Mouse (Mus musculus): Measurements from ENCODE around the gene Oaz3. TPM values are rescaled to one million over a fixed set of nuclear protein-coding genes. Genes with fewer than 3 reads are reported as not detected.

The Oaz3 gene
- polyA plus RNA-seq, 1 experiment from 2014 or later, result 1.4 TPM

DNA sequence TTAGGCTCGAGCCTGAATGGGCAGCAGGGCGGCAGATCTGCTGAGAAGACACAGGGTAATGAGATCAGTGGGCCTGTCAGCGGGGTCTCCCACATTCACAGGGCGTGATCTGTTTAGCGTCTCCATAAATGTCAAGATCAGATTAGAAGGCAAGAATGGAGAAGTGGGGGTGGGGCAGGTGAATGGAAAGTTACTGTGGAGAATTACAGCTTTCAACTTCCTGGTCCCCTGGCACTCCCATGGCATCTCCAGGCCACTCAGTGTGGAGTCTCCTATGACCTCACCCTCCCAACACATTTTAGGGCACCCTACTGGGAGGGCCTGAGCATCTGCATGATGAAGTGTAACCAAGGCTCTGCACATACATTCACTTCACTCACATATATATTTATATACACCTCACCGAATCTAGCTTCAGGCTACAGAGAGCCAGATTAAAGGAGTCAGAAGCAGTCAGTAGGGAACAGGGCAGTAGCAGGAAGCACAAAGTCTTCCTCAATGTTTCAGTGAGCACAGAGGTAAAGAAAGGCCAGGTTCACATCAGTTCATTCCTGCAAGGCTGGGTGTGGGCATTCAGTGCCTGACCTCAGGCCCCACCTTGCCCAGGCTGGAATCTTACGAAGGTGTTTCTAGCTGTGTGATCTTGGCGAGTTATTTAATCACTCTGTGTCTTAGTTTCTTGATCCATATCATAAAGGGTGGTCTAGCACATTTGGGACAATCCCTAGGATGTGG, 32.8 kb upstream of the Oaz3 start:
- peak overlapping the region; percentile 91 for H3K27ac ChIP-seq (replicated peaks)
- peaks cover 11% of the 10 kb centered on the region for H3K36me3 ChIP-seq
- H3K9ac ChIP-seq, result no peak overlapping the region; the same call in 1 of the 2 replicates
- H3K4me3 ChIP-seq, result no peak overlapping the region
- WGBS, result 57% methylated on average over 8 of the region's 8 CpGs
- H3K4me1 ChIP-seq (replicated peaks), result peaks cover 57% of the 10 kb centered on the region
- H3K9me3 ChIP-seq, result no peaks in the 10 kb centered on the region
- ATAC-seq (ENCODE audit: low read depth), result no peak
- H3K27me3 ChIP-seq, result no peaks in the 10 kb centered on the region
- peak overlapping the region; percentile 94; the same call in 1 of the 2 replicates for H3K4me2 ChIP-seq

DNA sequence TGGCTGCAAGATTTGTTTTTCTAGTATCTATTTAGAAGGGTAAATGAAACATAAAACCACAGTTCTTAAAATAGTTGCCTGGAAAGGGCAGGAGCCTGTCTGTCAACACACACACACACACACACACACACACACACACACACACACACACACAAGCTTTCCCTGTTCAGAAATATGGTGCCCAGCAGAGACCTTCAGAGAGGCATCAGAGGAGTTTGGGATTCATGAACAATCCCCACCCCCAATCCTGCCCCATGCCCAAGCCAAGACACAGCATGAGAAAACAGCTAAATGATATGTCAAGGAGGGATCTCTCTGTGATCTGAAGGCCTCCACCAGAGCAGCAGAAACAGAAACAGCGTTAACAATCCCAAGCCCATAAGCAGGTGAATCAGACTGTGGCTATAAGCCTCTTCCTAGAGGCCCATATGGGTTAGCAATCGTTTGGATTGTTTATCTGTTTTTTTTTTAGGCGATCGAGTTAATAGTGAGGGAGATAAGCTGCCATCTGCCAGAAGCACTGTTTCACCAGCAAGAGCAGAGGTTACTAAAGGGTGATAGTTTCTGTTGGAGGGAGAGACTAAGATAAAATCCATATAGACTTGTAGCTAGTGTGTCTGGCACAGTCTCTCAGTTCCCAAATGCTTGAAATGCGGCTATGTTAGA, 30.0 kb upstream of the Oaz3 start:
- 81% methylated on average over 5 of the region's 5 CpGs for WGBS

DNA sequence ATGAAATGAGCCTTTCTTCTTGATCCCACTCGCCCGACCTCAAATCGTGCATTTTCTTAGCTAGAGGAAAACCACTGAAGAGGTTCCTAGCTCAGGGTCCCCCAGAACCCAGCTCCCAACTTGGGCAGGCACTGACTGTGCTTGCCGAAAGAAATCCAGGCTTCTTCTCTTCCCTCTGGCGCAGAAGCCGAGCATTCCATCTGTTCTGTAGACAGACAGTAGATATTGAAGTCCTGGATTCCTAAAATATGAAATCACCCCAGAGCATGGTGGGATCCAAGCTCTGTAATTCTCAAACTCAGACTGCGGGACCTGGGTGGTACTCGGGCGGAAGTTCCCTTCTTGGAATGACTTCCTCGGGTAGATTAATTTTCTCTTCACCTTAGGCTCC, 29.4 kb upstream of the Oaz3 start:
- peak overlapping the region; percentile 60; the same call in 1 of the 2 replicates for H3K9ac ChIP-seq
- peaks cover 33% of the 10 kb centered on the region for H3K4me1 ChIP-seq (replicated peaks)
- H3K4me3 ChIP-seq, result no peak overlapping the region
- H3K27ac ChIP-seq (replicated peaks), result peak overlapping the region; percentile 14; the same call in 1 of the 2 replicates
- no peaks in the 10 kb centered on the region for H3K9me3 ChIP-seq
- H3K36me3 ChIP-seq, result no peaks in the 10 kb centered on the region
- WGBS, result 52% methylated on average over 10 of the region's 10 CpGs
- ATAC-seq (ENCODE audit: low read depth), result no peak
- H3K4me2 ChIP-seq, result peak overlapping the region; percentile 58; the same call in 1 of the 2 replicates
- no peaks in the 10 kb centered on the region for H3K27me3 ChIP-seq

More for the DNA sequence above, 30.0 kb upstream of the Oaz3 start:
- Histone ChIP-seq H3K4me3 (no peak overlapping the region), H3K36me3 (no peaks in the 10 kb centered on the region), H3K4me2 (no peak overlapping the region), H3K27me3 (no peaks in the 10 kb centered on the region), H3K4me1 (replicated peaks) (peaks cover 33% of the 10 kb centered on the region), H3K9ac (no peak overlapping the region), H3K27ac (replicated peaks) (no peak overlapping the region), H3K9me3 (no peaks in the 10 kb centered on the region)
- no peak for ATAC-seq (ENCODE audit: low read depth)

DNA sequence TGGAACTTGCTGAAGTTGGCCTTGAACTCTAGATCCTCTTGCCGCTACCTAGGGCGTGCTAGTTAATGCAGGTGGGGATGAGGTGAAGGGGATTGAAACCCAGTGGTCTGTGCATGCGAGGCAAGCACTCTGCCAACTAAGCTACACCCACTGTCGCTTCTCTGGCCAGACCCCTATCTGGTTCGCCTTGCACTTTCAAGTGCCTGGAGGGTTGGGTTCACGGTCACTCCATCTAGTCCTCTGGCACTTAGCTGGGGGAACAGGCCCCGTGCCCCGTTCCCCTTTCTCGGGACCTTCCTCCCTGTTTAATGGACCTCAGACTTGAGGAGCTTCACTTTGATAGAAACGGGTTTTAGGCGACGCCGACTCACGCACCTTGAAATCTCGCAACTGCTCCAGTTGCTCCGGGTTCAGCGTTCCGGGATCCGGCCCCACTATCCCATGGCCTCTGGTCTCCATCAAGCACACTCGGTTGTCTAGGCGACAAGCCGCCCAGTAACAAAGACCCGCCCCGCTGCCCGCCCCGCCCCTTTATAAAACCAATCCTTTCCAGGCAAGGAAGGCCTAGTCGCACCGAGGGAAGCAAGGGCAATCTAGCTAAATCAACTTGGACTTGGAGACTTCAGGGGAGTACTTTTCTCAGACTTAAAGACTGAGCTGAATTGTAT, 28.9 kb upstream of the Oaz3 start:
- no peaks in the 10 kb centered on the region for H3K36me3 ChIP-seq
- peak overlapping the region; percentile 14; the same call in 1 of the 2 replicates for H3K27ac ChIP-seq (replicated peaks)
- 0 out of 2 replicates have a peak, but pooled peaks have one; percentile 40 for ATAC-seq (ENCODE audit: low read depth)
- peak overlapping the region; percentile 60 for H3K9ac ChIP-seq
- no peaks in the 10 kb centered on the region for H3K9me3 ChIP-seq
- whole genome bisulfite sequencing, result 13% methylated on average over 28 of the region's 28 CpGs
- peaks cover 33% of the 10 kb centered on the region for H3K4me1 ChIP-seq (replicated peaks)
- peak overlapping the region; percentile 58 for H3K4me2 ChIP-seq
- H3K4me3 ChIP-seq, result peak overlapping the region; percentile 31
- H3K27me3 ChIP-seq, result no peaks in the 10 kb centered on the region

DNA sequence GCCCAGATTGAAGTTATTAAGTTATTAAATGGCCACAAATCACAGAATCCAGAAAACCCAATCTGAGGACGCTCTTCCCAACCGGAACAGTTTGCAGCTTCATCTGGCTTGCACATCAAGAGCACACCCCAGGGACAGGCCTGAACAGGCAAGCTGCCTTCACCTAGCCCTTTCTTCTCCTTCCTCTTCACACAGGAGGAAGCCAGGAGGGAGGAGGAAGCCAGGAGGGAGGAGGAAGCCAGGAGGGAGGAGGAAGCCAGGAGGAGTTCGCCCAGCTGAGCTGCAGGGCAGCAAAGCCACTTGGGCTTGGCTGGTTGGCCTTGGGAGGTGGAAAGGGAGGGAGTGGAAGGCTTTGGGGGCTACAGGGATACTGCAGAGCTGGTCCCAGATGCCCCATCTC, 25.2 kb upstream of the Oaz3 start:
- Histone ChIP-seq H3K4me3 (no peak overlapping the region), H3K27me3 (no peaks in the 10 kb centered on the region), H3K4me2 (no peak overlapping the region), H3K27ac (replicated peaks) (no peak overlapping the region), H3K9me3 (no peaks in the 10 kb centered on the region), H3K36me3 (no peaks in the 10 kb centered on the region), H3K9ac (no peak overlapping the region), H3K4me1 (replicated peaks) (peaks cover 50% of the 10 kb centered on the region)
- ATAC-seq (ENCODE audit: low read depth), result no peak
- WGBS, result 36% methylated on average over 3 of the region's 3 CpGs

DNA sequence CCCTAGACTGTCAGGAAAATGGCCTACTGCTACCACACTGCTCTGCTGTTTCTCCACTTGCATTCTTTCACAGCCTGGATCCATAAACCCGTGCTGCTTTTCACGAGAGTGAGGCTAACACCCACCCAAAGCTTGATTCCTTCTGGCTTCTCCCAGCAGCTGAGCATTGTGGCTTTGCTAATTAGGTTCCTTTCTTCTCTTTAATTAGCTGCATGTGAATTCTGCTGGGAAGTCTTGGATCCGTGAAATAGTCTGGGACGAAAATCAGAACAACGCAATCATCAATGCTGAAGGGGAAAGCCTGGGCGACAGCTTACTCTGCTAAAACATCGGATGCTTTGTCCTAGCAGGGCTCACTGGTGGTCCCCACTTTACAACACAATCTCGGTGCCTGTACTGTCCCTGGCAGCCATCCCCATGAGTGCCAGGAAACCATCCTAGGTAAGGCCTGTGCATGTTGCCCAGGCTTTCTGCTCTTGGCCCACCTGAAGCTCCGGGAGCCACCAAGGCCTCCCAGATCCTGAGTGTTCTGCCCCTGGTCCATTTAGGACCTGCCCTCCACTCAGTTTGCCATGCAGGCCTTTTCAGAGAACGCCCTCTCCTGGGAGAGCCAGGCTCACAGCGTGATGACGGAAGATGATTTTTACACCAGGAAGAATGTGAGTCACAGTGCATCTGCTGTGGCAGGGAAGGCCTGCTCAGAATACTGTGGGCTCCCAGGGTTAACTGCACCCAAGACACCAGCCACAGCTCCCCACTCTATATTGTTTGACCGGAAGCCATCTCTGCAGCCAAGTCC, 22.1 kb upstream of the Oaz3 start:
- ATAC-seq (ENCODE audit: low read depth), result peak; percentile 70
- Histone ChIP-seq H3K27ac (replicated peaks) (peak overlapping the region; percentile 94), H3K27me3 (no peaks in the 10 kb centered on the region), H3K9me3 (no peaks in the 10 kb centered on the region), H3K4me1 (replicated peaks) (peaks cover 41% of the 10 kb centered on the region), H3K4me2 (no peak overlapping the region), H3K9ac (peak overlapping the region; percentile 56), H3K36me3 (no peaks in the 10 kb centered on the region), H3K4me3 (no peak overlapping the region)
- WGBS, result 39% methylated on average over 13 of the region's 13 CpGs

DNA sequence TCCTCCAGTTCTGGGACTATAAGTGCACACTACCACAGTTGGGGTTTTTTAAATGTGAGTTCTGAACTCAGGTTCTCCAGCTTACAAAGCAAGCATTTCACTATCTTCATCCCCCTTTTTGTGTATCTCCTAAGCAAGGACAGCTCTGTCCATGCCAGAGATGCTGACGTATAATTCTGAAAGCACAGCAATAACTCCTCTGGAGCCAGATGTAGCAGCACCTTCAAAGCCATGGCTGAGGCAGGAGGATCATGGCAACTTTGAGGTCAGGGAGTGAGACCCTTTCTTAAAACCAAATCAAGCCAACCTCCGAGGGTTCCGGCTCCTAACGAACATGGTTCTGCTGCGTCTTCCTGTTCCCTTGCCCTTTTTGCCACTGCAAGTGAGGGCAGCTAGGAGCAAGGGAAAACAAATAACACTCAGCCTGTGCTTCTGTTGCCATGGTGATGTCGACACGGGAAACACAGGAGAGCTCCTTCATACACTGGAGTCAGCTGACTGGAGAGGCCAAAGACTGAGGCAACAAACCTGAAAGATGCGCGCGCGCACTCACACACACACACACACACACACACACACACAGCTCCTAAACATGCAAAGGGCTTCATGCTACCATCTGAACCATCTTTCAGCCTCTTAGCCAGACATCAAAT, 20.3 kb upstream of the Oaz3 start:
- 41% methylated on average over 11 of the region's 11 CpGs for WGBS
- peaks cover 40% of the 10 kb centered on the region for H3K4me1 ChIP-seq (replicated peaks)
- H3K9me3 ChIP-seq, result peaks cover under 1% of the 10 kb centered on the region; the same call in 1 of the 2 replicates
- peak overlapping the region; percentile 21; the same call in 1 of the 2 replicates for H3K4me2 ChIP-seq
- peak; percentile 75 for ATAC-seq (ENCODE audit: low read depth)
- H3K9ac ChIP-seq, result peak overlapping the region; percentile 12; the same call in 1 of the 2 replicates
- H3K27ac ChIP-seq (replicated peaks), result peak overlapping the region; percentile 94
- H3K36me3 ChIP-seq, result no peaks in the 10 kb centered on the region
- H3K4me3 ChIP-seq, result no peak overlapping the region
- H3K27me3 ChIP-seq, result no peaks in the 10 kb centered on the region

DNA sequence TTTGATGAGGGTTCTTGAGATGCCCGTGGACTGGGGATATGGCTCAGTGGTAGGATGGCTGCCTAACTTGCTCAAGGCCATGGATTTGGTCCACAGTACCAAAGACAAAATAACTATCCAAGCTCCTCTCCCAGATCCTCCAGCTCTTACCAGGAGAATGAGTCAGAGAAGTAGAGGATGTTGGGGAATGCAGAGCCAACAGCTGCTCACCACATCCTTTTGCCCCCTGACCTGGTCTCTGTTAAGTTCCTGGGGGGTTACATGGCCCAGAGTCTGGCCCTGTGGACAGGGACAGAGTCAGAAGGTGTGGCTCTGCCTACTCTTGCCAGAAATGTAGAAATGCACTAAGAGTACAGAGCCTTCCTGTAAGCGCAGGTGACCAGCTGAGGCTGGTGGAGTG, 16.1 kb upstream of the Oaz3 start:
- 94% methylated on average over 2 of the region's 2 CpGs for WGBS

DNA sequence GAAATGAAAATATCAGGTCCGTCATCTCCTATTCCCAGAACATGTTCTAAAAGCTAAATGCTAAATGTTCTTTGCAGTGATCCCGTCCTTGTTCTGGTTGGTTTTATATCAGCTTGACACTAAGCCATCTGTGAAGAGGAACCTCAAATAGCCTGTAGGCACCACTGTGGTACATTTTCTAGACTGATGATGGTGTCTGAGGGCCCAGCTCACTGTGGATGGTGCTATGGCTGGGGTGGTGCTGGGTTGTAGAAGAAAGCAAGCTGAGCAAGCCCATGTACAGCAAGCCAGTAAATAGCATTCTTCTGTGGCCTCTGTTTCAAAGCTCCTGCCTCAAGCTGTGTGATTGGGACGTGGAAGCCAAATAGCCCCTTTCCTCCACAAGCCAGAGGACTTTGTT, 13.3 kb upstream of the Oaz3 start:
- Histone ChIP-seq H3K27ac (replicated peaks) (no peak overlapping the region; the same call in 1 of the 2 replicates), H3K4me2 (peak overlapping the region; percentile 52), H3K4me1 (replicated peaks) (peaks cover 5% of the 10 kb centered on the region; the same call in 1 of the 2 replicates), H3K9me3 (peaks cover 3% of the 10 kb centered on the region; the same call in 1 of the 2 replicates), H3K4me3 (no peak overlapping the region), H3K27me3 (peaks cover 10% of the 10 kb centered on the region; the same call in 1 of the 2 replicates), H3K36me3 (no peaks in the 10 kb centered on the region), H3K9ac (no peak overlapping the region)
- 80% methylated on average over 3 of the region's 3 CpGs for WGBS
- peak; percentile 44; the same call in 1 of the 2 replicates for ATAC-seq (ENCODE audit: low read depth)

More for the DNA sequence above, 16.1 kb upstream of the Oaz3 start:
- Histone ChIP-seq H3K27ac (replicated peaks) (no peak overlapping the region), H3K36me3 (no peaks in the 10 kb centered on the region), H3K4me3 (no peak overlapping the region), H3K9me3 (peaks cover 3% of the 10 kb centered on the region; the same call in 1 of the 2 replicates), H3K4me2 (no peak overlapping the region), H3K9ac (no peak overlapping the region), H3K4me1 (replicated peaks) (peaks cover 19% of the 10 kb centered on the region), H3K27me3 (peaks cover 10% of the 10 kb centered on the region; the same call in 1 of the 2 replicates)
- no peak for ATAC-seq (ENCODE audit: low read depth)

DNA sequence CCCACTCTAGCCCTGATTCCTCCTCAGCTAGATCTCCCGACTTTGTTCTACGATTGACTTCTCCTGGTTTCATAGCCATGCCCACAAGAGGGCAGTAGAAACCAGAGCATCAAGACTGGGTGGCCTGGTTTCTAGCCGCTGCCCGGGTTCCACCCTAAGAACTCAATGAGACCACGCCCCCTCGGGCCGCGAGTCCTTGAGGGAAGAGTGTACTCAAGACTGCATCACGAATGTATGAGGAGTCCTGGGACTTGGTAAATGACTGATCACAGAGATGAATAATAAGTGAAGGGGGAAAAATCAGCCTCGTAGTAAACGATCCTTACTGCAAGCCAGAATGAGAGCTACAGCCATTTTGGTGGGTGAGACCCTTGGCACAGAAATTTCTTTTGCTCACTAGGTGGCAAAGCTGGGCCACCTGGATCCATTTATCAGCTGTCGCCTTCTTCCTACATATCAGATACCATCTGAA, 12.8 kb upstream of the Oaz3 start:
- H3K27ac ChIP-seq (replicated peaks), result no peak overlapping the region; the same call in 1 of the 2 replicates
- H3K9ac ChIP-seq, result peak overlapping the region; percentile 60
- under 1% methylated on average over 12 of the region's 12 CpGs for WGBS

DNA sequence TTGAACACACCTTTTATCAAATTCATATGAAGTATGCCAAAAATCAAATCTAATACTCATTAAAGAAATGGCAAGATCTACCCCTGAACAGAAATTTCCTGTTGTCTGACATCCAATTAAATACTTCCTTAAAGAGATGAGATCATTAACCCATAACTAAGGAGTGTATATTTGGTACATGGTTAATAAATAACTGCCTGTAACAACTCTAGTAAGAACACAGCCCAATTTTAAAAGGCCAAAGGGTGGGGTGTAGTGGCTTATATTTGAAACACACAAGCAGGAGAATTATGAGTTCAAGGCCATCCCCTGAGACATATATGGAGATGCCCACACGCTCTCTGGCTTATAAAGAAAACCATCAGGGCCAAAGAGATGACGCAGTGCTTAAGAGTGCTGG, 5.7 kb upstream of the Oaz3 start:
- Histone ChIP-seq H3K4me1 (replicated peaks) (peaks cover 5% of the 10 kb centered on the region), H3K36me3 (peaks cover 53% of the 10 kb centered on the region), H3K9ac (no peak overlapping the region), H3K4me2 (no peak overlapping the region), H3K4me3 (no peak overlapping the region), H3K27me3 (no peaks in the 10 kb centered on the region), H3K27ac (replicated peaks) (no peak overlapping the region), H3K9me3 (no peaks in the 10 kb centered on the region)
- 94% methylated on average over 2 of the region's 2 CpGs for WGBS
- ATAC-seq (ENCODE audit: low read depth), result no peak

More for the DNA sequence above, 12.8 kb upstream of the Oaz3 start:
- Histone ChIP-seq H3K4me2 (peak overlapping the region; percentile 52), H3K27me3 (peaks cover 10% of the 10 kb centered on the region; the same call in 1 of the 2 replicates), H3K9me3 (peaks cover 3% of the 10 kb centered on the region; the same call in 1 of the 2 replicates), H3K4me3 (peak overlapping the region; percentile 37), H3K36me3 (no peaks in the 10 kb centered on the region), H3K4me1 (replicated peaks) (peaks cover 5% of the 10 kb centered on the region; the same call in 1 of the 2 replicates)
- ATAC-seq (ENCODE audit: low read depth), result peak; percentile 90
